In genomic region chr9:108135679-108136078, GRCm38 (mm10) we compare ENCODE assay signal across 6 mouse cellular contexts. TPM values are rescaled to one million over a fixed set of nuclear protein-coding genes. Genes with fewer than 3 reads are reported as not detected.
DNase-seq lines count a peak whose midpoint lies in the region; TF ChIP-seq lines count a peak whose summit lies in the region.
"Not testable (repeated sequence)": the region's sequence is repeated elsewhere in the genome, so short reads cannot be mapped to it uniquely, and the experiment has no call there.

No protein-coding gene starts in this region.

- peak; percentile 33 to 55; a peak in 2 of 4 replicates for TF ChIP-seq EP300 in MEL (IDR thresholded peaks at IDR 0.05; ENCODE audit: low read depth in 1 of 2, low read length in 2 of 2)

- H3K9ac ChIP-seq in MEL (ENCODE audit: control insufficient read depth, low read depth, low read length, poor library complexity, severe bottlenecking) = not testable (repeated sequence)

- TF ChIP-seq CTCF in MEL (IDR thresholded peaks at IDR 0.05 in 2 of 3, conservative IDR thresholded peaks at IDR 0.05 in 1 of 3; ENCODE audit: control insufficient read depth in 1 of 3, insufficient read depth in 1 of 3, low read depth in 2 of 3, low read length in 3 of 3, poor library complexity in 1 of 3, severe bottlenecking in 1 of 3); cortical plate, adult 2 months (IDR thresholded peaks at IDR 0.05; ENCODE audit: extremely low read depth, insufficient read depth, low read length); layer of hippocampus, adult 2 months (conservative IDR thresholded peaks at IDR 0.05); left cerebral cortex, adult 2 months (IDR thresholded peaks at IDR 0.05): not testable (repeated sequence)

- H3K4me3 ChIP-seq in MEL (ENCODE audit: control insufficient read depth in 1 of 2, insufficient read depth in 1 of 2, low read depth in 2 of 2, low read length in 2 of 2); cortical plate, adult 2 months (ENCODE audit: insufficient read depth, low read length); layer of hippocampus, adult 2 months; left cerebral cortex, adult 2 months: not testable (repeated sequence)

- peaks cover 8 to 27% of the 10 kb centered on the region in 2 experiments for H3K4me1 ChIP-seq in MEL (ENCODE audit: control insufficient read depth in 1 of 2, insufficient read depth in 2 of 2, low read length in 2 of 2)
- not testable (repeated sequence) for H3K4me1 ChIP-seq in cortical plate, adult 2 months (ENCODE audit: control insufficient read depth, insufficient read depth, low read length)

- not testable (repeated sequence) for H3K9me3 ChIP-seq in MEL (replicated peaks; ENCODE audit: insufficient read depth, low read length)

- not testable (repeated sequence) for H3K27me3 ChIP-seq in MEL (ENCODE audit: control insufficient read depth in 1 of 2, insufficient read depth in 2 of 2, low read length in 2 of 2)

- TF ChIP-seq RAD21 in MEL (IDR thresholded peaks at IDR 0.05; ENCODE audit: low read depth, low read length) = not testable (repeated sequence)

- H3K27ac ChIP-seq in MEL (ENCODE audit: control insufficient read depth, low read depth, low read length) = not testable (repeated sequence)
- H3K27ac ChIP-seq in cortical plate, adult 2 months (ENCODE audit: insufficient read depth, low read length) = 0 out of 2 replicates have a peak overlapping the region, but pooled peaks have one; percentile 42
- H3K27ac ChIP-seq in layer of hippocampus, adult 2 months = peak overlapping the region; percentile 51; the same call in 1 of the 2 replicates
- peak overlapping the region; percentile 72 for H3K27ac ChIP-seq in left cerebral cortex, adult 2 months

- intact Hi-C loops in left cerebral cortex, adult 2 months (cut with DNase I) = loop anchor here (2.0 to 5.0 kb wide), 3 partner anchors 37 to 67 kb away; no protein-coding TSS in a partner anchor

- not testable (repeated sequence) for H3K79me2 ChIP-seq in MEL (ENCODE audit: control insufficient read depth, insufficient read depth, low read length, poor library complexity)

- DNase-seq in A20 (ENCODE audit: low read depth, low spot score) (peak; percentile 7), MEL (ENCODE audit: low read depth, low spot score) (peak; percentile 79), MEL-GATA-1-ER (ENCODE audit: extremely low read depth, low read depth) (peak; percentile 39)
- not testable (repeated sequence) for DNase-seq in layer of hippocampus, adult 2 months (ENCODE audit: low spot score in 2 of 2); left cerebral cortex, adult 2 months (ENCODE audit: extremely low spot score in 1 of 2, low spot score in 2 of 2)

- not testable (repeated sequence) for H3K36me3 ChIP-seq in MEL (ENCODE audit: control insufficient read depth in 1 of 2, insufficient read depth in 2 of 2, low read length in 2 of 2)

- not testable (repeated sequence) for TF ChIP-seq POLR2A in MEL (IDR thresholded peaks at IDR 0.05; ENCODE audit: control insufficient read depth in 1 of 2, insufficient read depth in 1 of 2, low read depth in 1 of 2, low read length in 2 of 2, poor library complexity in 1 of 2); cortical plate, adult 2 months (IDR thresholded peaks at IDR 0.05; ENCODE audit: extremely low read depth, insufficient read depth, low read length)

TF ChIP-seq in MEL, 35 proteins besides CTCF, POLR2A, EP300 and RAD21:
- TF ChIP-seq MXI1 (IDR thresholded peaks at IDR 0.05; ENCODE audit: low read depth, low read length) (peak; percentile 51; the same call in 1 of the 2 replicates), SIN3A (IDR thresholded peaks at IDR 0.05; ENCODE audit: low read length) (peak; percentile 53), SMC3 (IDR thresholded peaks at IDR 0.05; ENCODE audit: low read depth, low read length) (peak; percentile 4; the same call in 1 of the 2 replicates), TCF12 (IDR thresholded peaks at IDR 0.05; ENCODE audit: low read depth, low read length) (0 out of 2 replicates have a peak, but pooled peaks have one; percentile 11), ZNF384 (IDR thresholded peaks at IDR 0.05; ENCODE audit: low read depth, low read length) (peak; percentile 55; the same call in 1 of the 2 replicates), ETS1 (IDR thresholded peaks at IDR 0.05; ENCODE audit: low read depth, low read length) (peak; percentile 53)

RNA-seq across cellular contexts. Expression of gene Apeh, which starts 41.3 kb away (rescaled TPM):
- 57.5 and 76.1 TPM in 2 replicates for total RNA-seq in MEL (2012; rRNA removed)
- 10 to 100 TPM in 1 of 2 experiments, not detected in 1; 69.0 TPM for polyA plus RNA-seq in MEL (2012; ENCODE audit: insufficient read depth in 1 of 2, insufficient read length in 2 of 2, low read depth in 1 of 2, low replicate concordance in 2 of 2, missing spikeins in 1 of 2)
- polyA plus RNA-seq in cortical plate, adult 2 months (2012; rRNA removed) = 26.1 TPM in 2 replicates
- 10 to 100 TPM; 35.3 to 37.0 TPM for total RNA-seq in layer of hippocampus, adult 2 months (2021)
- 10 to 100 TPM; 31.0 to 31.8 TPM for total RNA-seq in left cerebral cortex, adult 2 months (2021)

RNA-seq across cellular contexts. Expression of gene Rnf123, which starts 52.5 kb away (rescaled TPM):
- total RNA-seq in MEL (2012; rRNA removed) = 24.9 and 28.5 TPM in 2 replicates
- 10 to 100 TPM in 1 of 2 experiments, not detected in 1; 74.8 TPM for polyA plus RNA-seq in MEL (2012; ENCODE audit: insufficient read depth in 1 of 2, insufficient read length in 2 of 2, low read depth in 1 of 2, low replicate concordance in 2 of 2, missing spikeins in 1 of 2)
- polyA plus RNA-seq in cortical plate, adult 2 months (2012; rRNA removed) = 76.2 and 82.3 TPM in 2 replicates
- total RNA-seq in layer of hippocampus, adult 2 months (2021) = 100 to 1,000 TPM in 1 of 2 experiments, 10 to 100 TPM in 1; 95.7 to 111 TPM
- total RNA-seq in left cerebral cortex, adult 2 months (2021) = 100 to 1,000 TPM; 107 to 108 TPM

RNA-seq across cellular contexts. Expression of gene Bsn, which starts 54.5 kb away (rescaled TPM):
- 2.7 and 3.5 TPM in 2 replicates for total RNA-seq in MEL (2012; rRNA removed)
- polyA plus RNA-seq in MEL (2012; ENCODE audit: insufficient read depth in 1 of 2, insufficient read length in 2 of 2, low read depth in 1 of 2, low replicate concordance in 2 of 2, missing spikeins in 1 of 2) = 1 to 10 TPM in 1 of 2 experiments, not detected in 1; 5.6 TPM
- polyA plus RNA-seq in cortical plate, adult 2 months (2012; rRNA removed) = 105 and 106 TPM in 2 replicates
- total RNA-seq in layer of hippocampus, adult 2 months (2021) = 100 to 1,000 TPM; 236 to 246 TPM
- total RNA-seq in left cerebral cortex, adult 2 months (2021) = 100 to 1,000 TPM; 300 to 320 TPM

RNA-seq across cellular contexts. Expression of gene Mst1, which starts 55.4 kb away (rescaled TPM):
- total RNA-seq in MEL (2012; rRNA removed) = 1.6 and 4.6 TPM in 2 replicates
- 1 to 10 TPM in 1 of 2 experiments, not detected in 1; 10.0 TPM for polyA plus RNA-seq in MEL (2012; ENCODE audit: insufficient read depth in 1 of 2, insufficient read length in 2 of 2, low read depth in 1 of 2, low replicate concordance in 2 of 2, missing spikeins in 1 of 2)
- 0.10 TPM in 1 of 2 replicates, not detected in the other for polyA plus RNA-seq in cortical plate, adult 2 months (2012; rRNA removed)
- total RNA-seq in layer of hippocampus, adult 2 months (2021) = not detected
- total RNA-seq in left cerebral cortex, adult 2 months (2021) = not detected

Comparison
In these comparisons a context has a peak if more than half of its experiments do, and no peak if none do; other contexts are left out.
1. RNA of gene Bsn, which starts 54.5 kb away (total RNA-seq): 300 to 320 TPM in left cerebral cortex, adult 2 months and 236 to 246 TPM in layer of hippocampus, adult 2 months; 2.7 to 3.5 TPM in MEL; every median in the first group is over 10 times any median in the second.